Mouse (Mus musculus) limb, embryonic 15.5 days (tissue): ENCODE measurements around the gene Fnip2. TPM values are rescaled to one million over a fixed set of nuclear protein-coding genes. Genes with fewer than 3 reads are reported as not detected.
"Not testable (repeated sequence)": the region's sequence is repeated elsewhere in the genome, so short reads cannot be mapped to it uniquely, and the experiment has no call there.

Experiments
- ATAC-seq: fragments of 200-750 bp; cut with Nextera tagmentation; 2 replicates; pipeline ENCODE4 v1.8.0; 2017; ENCODE audit warnings: low read depth, moderate TSS enrichment; ENCODE audit not compliant: insufficient number of reproducible peaks, low FRiP score, low TSS enrichment
- H3K27ac ChIP-seq: fragments of 300-500 bp; sonication (generic); 2 replicates; pipeline ENCODE4 v1.5.1; 2015; ENCODE audit warnings: moderate library complexity, mild to moderate bottlenecking, inconsistent platforms
- H3K27me3 ChIP-seq: fragments of 300-500 bp; sonication (generic); 2 replicates; pipeline ENCODE4 v1.6.1; 2015; ENCODE audit warnings: inconsistent platforms
- H3K36me3 ChIP-seq: fragments of 300-500 bp; sonication (generic); 2 replicates; pipeline ENCODE4 v1.6.1; 2015; ENCODE audit warnings: inconsistent platforms
- H3K4me1 ChIP-seq: fragments of 300-500 bp; sonication (generic); 2 replicates; pipeline ENCODE4 v1.6.1; 2015; ENCODE audit warnings: inconsistent platforms
- H3K4me2 ChIP-seq: fragments of 300-500 bp; sonication (generic); 2 replicates; pipeline ENCODE4 v1.6.1; 2015; ENCODE audit warnings: mild to moderate bottlenecking, inconsistent platforms
- H3K4me3 ChIP-seq: fragments of 300-500 bp; sonication (generic); 2 replicates; pipeline ENCODE4 v1.5.1; 2015; ENCODE audit warnings: mild to moderate bottlenecking, inconsistent platforms
- H3K9ac ChIP-seq: fragments of 300-500 bp; sonication (generic); 2 replicates; pipeline ENCODE4 v1.6.1; 2015; ENCODE audit warnings: inconsistent platforms
- H3K9me3 ChIP-seq: fragments of 300-500 bp; sonication (generic); 2 replicates; pipeline ENCODE4 v1.6.1; 2016; ENCODE audit warnings: inconsistent platforms
- WGBS: fragments of 180-500 bp; shearing (Covaris S2); methylation state at CpG from one replicate; pipeline ENCODE4 v1.1.7; 2015; 5-methylcytosine and 5-hydroxymethylcytosine counted together
- polyA plus RNA-seq: library from polyadenylated mRNA; unstranded; fragments of >200 nt; fragmentation: Nextera tagmentation; extraction: Ambion mirVana; gene quantifications from 2 replicates; pipeline ENCODE4 v1.2.1, GENCODE M21; 2015

Gene Fnip2
- polyA plus RNA-seq, 1 experiment from 2014 or later = 3.5 TPM

GRCm38 (mm10) chr3:79576468-79576816 is 8.8 kb upstream of the Fnip2 start:
- H3K9me3 ChIP-seq = no peaks in the 10 kb centered on the region
- no peak overlapping the region for H3K4me3 ChIP-seq
- H3K36me3 ChIP-seq = no peaks in the 10 kb centered on the region
- no peaks in the 10 kb centered on the region for H3K27me3 ChIP-seq
- 0 out of 2 replicates have a peak overlapping the region, but pooled peaks have one; percentile 8 for H3K4me2 ChIP-seq
- WGBS = 19% methylated on average over 3 of the region's 3 CpGs
- ATAC-seq = 0 out of 2 replicates have a peak, but pooled peaks have one; percentile 10
- no peak overlapping the region for H3K27ac ChIP-seq
- no peak overlapping the region for H3K9ac ChIP-seq
- peaks cover 8% of the 10 kb centered on the region; the same call in 1 of the 2 replicates for H3K4me1 ChIP-seq

DNA sequence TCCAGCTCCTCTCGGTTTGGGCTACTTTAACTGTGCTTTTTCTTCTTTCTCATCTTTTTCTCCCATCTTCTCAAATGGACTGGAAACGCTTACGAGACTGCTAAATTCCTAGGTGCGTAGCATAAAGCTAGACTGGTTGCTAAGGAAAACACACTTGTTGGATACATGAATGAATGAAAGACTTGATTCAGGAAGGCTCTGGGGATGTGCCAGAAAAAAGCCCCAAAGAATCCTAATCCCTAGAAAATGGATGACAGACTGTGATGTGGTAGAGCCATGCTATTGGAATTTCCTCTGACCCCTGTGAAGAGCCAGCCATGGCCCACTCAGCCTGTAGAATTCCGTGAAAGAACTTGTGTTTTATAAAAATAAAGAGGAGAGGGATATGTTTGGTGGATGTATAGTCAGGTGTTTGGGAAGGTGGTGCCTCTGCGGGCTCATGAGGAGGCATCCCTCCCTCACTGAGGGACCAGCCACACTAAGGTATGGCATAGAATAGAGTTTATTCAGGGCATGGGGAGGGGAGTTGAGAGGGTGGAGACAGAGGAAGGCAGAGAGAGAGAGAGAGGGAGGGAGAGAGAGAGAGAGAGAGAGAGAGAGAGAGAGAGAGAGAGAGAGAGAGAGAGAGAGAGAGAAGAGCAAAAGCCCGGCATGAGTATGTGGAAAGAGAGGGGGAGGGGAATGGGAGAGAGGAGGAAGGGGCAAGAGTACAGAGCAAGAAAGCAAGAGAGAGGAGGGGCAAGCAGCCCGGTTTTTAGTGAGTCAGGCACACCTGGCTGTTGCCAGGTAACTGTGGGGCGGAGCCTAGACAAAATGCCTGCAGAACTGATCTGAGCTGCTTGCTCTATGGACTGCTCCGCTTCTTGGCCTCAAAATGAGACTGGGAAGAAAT is 8.2 kb upstream of the Fnip2 start:
- Histone ChIP-seq H3K9me3 (no peaks in the 10 kb centered on the region), H3K27ac (no peak overlapping the region), H3K4me3 (no peak overlapping the region), H3K4me1 (peaks cover 8% of the 10 kb centered on the region; the same call in 1 of the 2 replicates), H3K36me3 (no peaks in the 10 kb centered on the region), H3K27me3 (no peaks in the 10 kb centered on the region), H3K4me2 (0 out of 2 replicates have a peak overlapping the region, but pooled peaks have one; percentile 8), H3K9ac (no peak overlapping the region)
- peak; percentile 61; the same call in 1 of the 2 replicates for ATAC-seq
- 36% methylated on average over 10 of the region's 10 CpGs for WGBS

DNA sequence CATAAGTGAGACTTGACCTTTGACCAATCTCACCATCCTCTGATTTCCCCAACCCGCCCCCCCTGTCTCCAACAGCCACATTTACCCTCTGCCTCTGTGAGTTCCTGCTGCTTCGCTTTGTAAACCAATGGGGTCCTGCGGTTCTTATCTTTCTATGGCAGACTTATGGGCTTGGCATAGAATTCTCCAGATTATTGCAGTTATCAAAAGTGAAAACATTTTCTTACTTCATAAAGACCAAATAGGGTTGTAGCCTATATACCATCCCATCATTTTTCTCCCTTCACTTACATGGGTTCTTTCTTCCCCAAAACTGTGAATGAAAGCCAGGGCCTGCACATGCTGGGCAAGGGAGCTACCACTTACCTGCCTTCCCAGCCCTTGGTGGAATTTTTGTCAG is 6.7 kb upstream of the Fnip2 start:
- no peak overlapping the region for H3K27ac ChIP-seq
- no peak for ATAC-seq
- no peak overlapping the region for H3K4me3 ChIP-seq
- WGBS = 92% methylated on average over 3 of the region's 3 CpGs
- no peaks in the 10 kb centered on the region for H3K36me3 ChIP-seq
- no peak overlapping the region for H3K4me2 ChIP-seq
- H3K9ac ChIP-seq = no peak overlapping the region
- H3K4me1 ChIP-seq = peaks cover 8% of the 10 kb centered on the region; the same call in 1 of the 2 replicates
- no peaks in the 10 kb centered on the region for H3K9me3 ChIP-seq
- H3K27me3 ChIP-seq = no peaks in the 10 kb centered on the region

DNA sequence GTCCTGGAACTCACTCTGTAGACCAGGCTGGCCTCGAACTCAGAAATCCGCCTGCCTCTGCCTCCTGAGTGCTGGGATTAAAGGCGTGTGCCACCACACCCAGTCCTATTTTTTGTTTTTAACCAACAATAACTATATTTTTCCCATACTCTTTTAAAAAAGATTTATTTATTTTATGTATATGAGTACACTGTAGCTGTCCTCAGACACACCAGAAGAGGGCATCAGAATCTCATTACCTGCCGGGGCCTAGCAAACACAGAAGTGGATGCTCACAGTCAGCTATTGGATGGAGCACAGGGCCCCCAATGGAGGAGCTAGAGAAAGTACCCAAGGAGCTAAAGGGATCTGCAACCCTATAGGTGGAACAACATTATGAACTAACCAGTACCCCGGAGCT is 5.8 kb upstream of the Fnip2 start:
- H3K4me2 ChIP-seq, ATAC-seq: not testable (repeated sequence)
- 92% methylated on average over 5 of the region's 5 CpGs for WGBS

DNA sequence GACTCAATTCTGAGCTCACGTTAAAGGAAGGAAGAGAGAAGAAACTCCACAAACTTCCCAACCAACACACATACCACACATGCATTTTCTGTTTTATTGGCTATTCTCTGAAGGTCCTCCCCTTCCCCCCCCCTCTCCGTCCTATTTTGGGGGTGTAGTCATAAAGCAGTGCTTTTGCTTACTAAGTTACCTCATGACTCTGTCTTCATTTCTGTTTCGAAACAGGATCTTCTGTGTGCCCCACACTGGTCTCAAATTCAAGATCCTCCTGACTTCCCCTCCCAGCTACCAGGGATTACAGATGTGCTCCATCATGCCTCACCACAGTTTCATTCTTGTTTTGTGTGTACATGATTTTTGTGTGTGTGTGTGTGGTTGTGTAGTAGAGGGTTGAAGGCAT is 4.8 kb upstream of the Fnip2 start:
- Histone ChIP-seq H3K4me3 (no peak overlapping the region), H3K27ac (no peak overlapping the region), H3K9ac (no peak overlapping the region), H3K27me3 (no peaks in the 10 kb centered on the region), H3K36me3 (no peaks in the 10 kb centered on the region), H3K9me3 (no peaks in the 10 kb centered on the region), H3K4me2 (no peak overlapping the region), H3K4me1 (peaks cover 8% of the 10 kb centered on the region; the same call in 1 of the 2 replicates)
- WGBS = 49% methylated on average over 2 of the region's 3 CpGs
- ATAC-seq = no peak

More for the DNA sequence above, 5.8 kb upstream of the Fnip2 start:
- H3K27ac ChIP-seq, H3K4me1 ChIP-seq, H3K36me3 ChIP-seq, H3K27me3 ChIP-seq, H3K4me3 ChIP-seq, H3K9ac ChIP-seq, H3K9me3 ChIP-seq: not testable (repeated sequence)

DNA sequence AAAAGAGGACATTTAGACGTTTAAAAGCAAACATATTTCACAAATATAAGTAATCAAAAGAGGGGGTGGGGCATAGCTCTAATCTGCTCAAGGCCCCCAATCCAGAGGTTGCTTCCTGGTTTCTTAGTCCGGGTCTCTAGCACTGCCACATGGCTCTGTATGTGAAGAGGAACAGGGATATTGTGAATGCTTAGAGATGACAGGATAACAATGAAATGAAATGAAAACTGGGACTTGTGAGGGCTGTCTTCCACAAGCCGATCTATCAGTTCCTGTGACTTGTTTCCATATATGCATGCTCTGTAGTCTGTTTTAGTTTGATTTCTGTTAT is 1.7 kb upstream of the Fnip2 start:
- Histone ChIP-seq H3K9me3 (no peaks in the 10 kb centered on the region), H3K36me3 (no peaks in the 10 kb centered on the region), H3K9ac (no peak overlapping the region), H3K27me3 (no peaks in the 10 kb centered on the region), H3K4me2 (no peak overlapping the region), H3K4me3 (no peak overlapping the region), H3K4me1 (peaks cover 8% of the 10 kb centered on the region), H3K27ac (no peak overlapping the region)
- 83% methylated on average over 3 of the region's 3 CpGs for WGBS
- no peak for ATAC-seq

- no peak for ATAC-seq
- Histone ChIP-seq H3K4me2 (peak overlapping the region; percentile 90), H3K27ac (peak overlapping the region; percentile 85), H3K4me3 (peak overlapping the region; percentile 80), H3K9ac (no peak overlapping the region), H3K27me3 (no peaks in the 10 kb centered on the region), H3K36me3 (no peaks in the 10 kb centered on the region), H3K4me1 (peaks cover 8% of the 10 kb centered on the region), H3K9me3 (no peaks in the 10 kb centered on the region)
- 63% methylated on average over 13 of the region's 16 CpGs for WGBS
Measured at GRCm38 (mm10) chr3:79568629-79569350, 1.2 kb upstream of the Fnip2 start.

DNA sequence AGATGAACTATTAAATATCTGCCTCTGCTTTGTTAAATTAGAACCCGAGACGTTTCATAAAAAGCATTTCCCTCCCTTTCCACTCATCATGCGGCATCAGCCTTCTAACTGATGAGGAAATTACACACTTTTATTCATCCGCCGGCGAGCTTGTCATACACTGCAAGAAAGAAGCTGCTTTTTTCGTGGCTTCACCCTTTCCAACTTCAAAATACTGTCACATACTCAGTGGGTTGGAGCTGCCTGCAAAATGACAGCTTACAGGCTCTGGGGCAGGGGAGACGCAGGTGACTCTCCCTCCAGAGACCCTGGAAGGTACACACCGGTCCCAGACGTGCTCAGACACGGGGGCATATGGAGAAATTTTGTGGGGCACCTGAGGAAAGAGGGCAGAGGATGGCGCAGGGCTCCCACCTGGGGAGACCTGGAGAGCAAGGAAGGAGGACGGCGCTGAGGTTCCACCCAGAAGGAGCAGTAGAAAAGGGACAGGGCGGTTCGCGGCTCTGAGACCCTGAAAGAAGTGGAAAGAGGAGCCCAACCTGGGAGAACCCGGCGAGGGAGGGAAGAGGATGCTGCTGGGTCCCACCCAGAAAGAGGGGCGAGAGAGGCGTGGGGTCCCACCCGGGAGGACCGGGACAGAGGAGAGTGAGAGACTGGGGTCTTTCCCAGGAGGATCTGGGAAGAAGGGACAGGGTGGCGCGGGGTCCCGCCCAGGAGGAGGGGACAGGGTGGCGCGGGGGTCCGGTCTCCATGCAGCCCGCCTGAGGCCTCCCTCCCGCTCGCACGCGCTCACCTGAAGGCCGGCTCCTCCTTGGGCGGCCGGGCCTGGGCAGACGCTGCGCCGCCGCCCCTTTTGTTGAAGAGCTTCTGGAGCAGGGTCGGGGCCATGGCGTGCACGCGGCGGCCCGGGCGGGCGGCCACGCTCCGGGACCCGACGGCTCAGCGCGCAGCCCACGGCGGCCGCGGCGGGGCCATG is 592 bp downstream of the Fnip2 start:
- Histone ChIP-seq H3K27ac (peak overlapping the region; percentile 85), H3K9ac (peak overlapping the region; percentile 71), H3K4me2 (peak overlapping the region; percentile 90), H3K36me3 (no peaks in the 10 kb centered on the region), H3K4me3 (peak overlapping the region; percentile 80), H3K9me3 (no peaks in the 10 kb centered on the region), H3K27me3 (no peaks in the 10 kb centered on the region), H3K4me1 (peaks cover 8% of the 10 kb centered on the region)
- ATAC-seq = peak; percentile 20; the same call in 1 of the 2 replicates
- WGBS = 3% methylated on average over 57 of the region's 60 CpGs

- H3K27me3 ChIP-seq = no peaks in the 10 kb centered on the region
- no peak for ATAC-seq
- no peak overlapping the region for H3K4me2 ChIP-seq
- H3K4me3 ChIP-seq = no peak overlapping the region
- no peaks in the 10 kb centered on the region for H3K36me3 ChIP-seq
- H3K9me3 ChIP-seq = no peaks in the 10 kb centered on the region
- H3K27ac ChIP-seq = no peak overlapping the region
- H3K9ac ChIP-seq = no peak overlapping the region
- H3K4me1 ChIP-seq = peaks cover 8% of the 10 kb centered on the region
- WGBS = 83% methylated on average over 10 of the region's 10 CpGs
Measured at GRCm38 (mm10) chr3:79564875-79565606, 2.6 kb downstream of the Fnip2 start.

DNA sequence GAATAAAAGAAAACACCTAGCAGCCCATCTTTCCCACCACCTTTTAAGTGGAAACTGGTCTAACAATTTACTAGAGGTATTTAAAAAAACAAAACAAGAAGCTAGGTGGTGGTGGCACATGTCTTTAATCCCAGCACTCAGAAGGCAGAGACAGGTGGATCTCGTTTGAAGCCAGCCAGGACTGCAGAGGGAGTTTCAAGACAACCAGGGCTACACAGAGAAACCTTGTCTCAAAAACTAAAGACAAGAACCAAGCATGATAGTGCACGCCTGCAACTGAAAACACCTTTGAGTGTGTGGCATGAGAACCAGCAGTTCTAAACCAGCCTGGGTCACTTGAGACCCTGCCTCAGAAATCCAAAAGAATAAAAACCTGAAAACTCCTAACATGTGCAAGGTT is 4.1 kb downstream of the Fnip2 start:
- H3K4me3 ChIP-seq = no peak overlapping the region
- H3K4me2 ChIP-seq = no peak overlapping the region
- no peak overlapping the region for H3K9ac ChIP-seq
- H3K9me3 ChIP-seq = no peaks in the 10 kb centered on the region
- no peak overlapping the region for H3K27ac ChIP-seq
- no peak for ATAC-seq
- WGBS = 63% methylated on average over 2 of the region's 2 CpGs
- H3K4me1 ChIP-seq = peaks cover 8% of the 10 kb centered on the region
- H3K27me3 ChIP-seq = no peaks in the 10 kb centered on the region
- no peaks in the 10 kb centered on the region for H3K36me3 ChIP-seq
